Mouse (Mus musculus) brain, embryonic 18.5 days (tissue): ENCODE data around the gene Pabpc4.
"Not testable (repeated sequence)": the region's sequence is repeated elsewhere in the genome, so short reads cannot be mapped to it uniquely, and the experiment has no call there.

Experiments used
- DNase-seq: peaks from one replicate; pipeline ENCODE4 v3.0.0-alpha.2; 2012; ENCODE audit warnings: low read depth, low spot score

Pabpc4 gene

DNA sequence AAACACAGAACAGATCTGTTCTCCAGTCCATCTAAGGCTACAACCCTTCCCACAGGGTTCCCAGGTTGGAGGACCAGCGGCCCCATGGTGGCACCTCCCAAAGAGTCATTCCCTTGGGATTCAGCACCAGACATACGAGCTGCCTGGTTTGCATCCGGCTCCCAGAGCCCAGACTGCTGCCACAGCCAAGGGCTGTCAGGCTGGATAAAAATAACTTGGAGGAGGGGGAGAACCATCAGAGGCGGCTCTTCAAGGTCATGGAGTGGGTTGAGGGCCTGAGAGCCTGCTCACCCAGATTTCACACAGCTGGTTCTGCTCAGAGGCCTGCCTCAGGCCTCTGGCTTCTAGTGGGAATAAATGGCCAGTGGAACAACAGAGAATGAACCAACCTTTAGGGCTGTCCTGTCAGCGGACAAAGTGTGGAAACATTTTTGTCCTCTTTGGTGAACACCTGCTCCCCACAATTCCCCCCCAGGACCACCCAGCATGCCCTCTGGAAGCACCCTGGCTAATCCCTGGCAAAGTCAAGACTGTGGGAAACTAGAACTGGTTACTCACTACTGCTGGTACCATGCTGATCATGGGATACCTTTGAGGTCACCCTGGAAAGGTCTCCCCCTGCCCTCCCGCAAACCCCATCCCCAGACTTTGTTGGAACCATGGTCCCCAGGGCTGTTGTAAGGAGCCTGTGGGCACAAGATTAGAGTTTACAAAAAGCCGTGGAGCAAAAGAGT, 14.8 kb upstream of the Pabpc4 start:
- no peak for DNase-seq

DNA sequence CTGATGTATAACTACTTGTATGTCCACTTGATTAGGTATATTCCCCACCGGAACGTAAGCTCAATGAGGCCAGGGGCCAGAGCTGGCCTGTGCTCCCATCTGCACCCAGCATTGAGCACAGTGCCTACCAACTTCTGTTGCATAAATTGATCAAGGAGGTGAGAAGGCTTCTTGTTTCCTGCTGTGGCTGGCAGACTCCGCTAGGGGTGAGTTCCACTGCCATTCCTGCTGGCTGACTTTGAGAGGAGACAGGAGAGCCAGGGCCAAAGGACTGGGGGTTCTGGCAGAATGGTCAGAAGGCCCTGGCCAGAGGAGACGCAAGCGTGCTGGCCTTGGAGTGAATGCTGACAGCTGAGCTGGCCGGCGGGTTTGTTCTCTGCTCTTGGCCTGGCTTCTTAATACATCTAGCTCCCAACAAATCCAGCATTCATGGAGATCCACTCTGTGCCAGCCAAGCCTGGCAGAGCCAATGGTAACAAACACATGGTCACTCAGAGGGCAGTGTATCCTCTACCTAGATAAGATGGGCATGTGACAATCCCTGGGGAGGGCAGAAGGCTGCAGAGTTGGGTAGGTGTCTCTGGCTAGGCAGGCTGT, 13.1 kb upstream of the Pabpc4 start:
- peak; percentile 26 for DNase-seq

DNA sequence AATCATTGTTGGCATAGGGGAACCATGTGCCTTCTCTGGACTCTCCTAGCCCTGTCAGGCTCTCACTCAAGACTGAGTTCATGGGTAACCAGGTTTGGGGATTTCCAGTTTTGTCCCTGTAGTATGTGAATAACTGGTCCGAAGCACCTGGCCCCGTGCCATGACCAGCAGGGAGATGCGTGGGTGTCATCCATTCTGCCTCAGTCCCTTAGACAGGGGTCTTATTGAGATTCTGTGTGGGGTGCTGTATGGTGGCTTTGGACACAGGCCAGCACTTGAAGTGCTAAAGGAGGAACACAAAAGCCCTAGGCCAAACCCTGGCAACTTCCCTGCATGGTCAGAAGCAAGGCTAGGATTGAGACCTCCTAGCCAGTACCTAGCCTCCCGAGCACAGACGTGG, 9.9 kb upstream of the Pabpc4 start:
- DNase-seq, result no peak

DNA sequence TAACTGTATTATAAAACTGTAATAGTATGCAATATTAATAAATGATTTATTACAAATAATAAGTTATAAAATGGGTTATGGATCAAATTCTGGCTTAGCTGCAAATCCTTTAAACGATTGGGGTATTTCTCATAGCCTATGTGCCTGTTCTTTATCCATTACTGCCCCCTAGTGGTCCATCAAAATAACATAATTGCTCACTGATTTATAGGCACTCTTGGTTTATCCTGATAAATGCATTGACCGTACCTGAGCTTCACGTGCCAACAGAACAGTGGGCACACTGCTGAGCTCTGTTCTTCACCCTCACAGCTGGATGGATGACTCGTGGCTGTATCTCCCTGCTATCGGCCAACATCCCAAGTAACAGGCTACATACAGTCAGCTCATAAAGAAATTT, 7.5 kb upstream of the Pabpc4 start:
- peak; percentile 28 for DNase-seq

DNA sequence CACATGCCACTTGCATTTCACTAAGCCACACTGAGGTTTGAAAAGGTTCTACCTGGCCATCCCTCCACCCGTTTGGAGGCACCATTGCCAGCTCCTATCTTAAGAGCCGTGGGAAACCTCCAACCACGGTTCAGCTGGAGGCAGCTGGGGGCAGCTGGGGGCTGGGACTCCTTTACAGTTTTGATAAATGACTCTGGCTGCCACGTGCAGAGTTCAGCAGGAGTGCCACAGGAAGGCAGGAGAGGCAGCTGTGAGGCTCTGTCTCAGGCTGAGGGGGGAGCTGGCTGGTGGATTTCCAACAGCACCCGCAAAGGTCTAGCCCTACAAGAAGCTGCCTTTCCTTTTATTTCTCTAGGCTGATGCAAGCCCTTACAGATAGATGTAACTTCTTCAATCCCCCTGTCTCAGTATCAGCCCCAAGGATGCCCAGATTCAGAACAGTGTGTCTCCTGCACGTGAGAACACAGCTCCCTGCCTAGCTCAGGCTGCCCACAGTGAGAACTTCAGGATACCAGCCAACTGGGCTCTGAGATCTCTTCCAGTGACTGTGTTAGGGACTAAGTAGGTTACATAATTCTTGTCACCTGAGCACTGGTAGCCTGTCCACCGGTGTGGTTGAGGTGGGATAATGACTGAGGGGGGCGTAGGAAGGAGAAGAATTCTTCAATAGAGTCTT, 1.9 kb upstream of the Pabpc4 start:
- DNase-seq, result no peak

DNA sequence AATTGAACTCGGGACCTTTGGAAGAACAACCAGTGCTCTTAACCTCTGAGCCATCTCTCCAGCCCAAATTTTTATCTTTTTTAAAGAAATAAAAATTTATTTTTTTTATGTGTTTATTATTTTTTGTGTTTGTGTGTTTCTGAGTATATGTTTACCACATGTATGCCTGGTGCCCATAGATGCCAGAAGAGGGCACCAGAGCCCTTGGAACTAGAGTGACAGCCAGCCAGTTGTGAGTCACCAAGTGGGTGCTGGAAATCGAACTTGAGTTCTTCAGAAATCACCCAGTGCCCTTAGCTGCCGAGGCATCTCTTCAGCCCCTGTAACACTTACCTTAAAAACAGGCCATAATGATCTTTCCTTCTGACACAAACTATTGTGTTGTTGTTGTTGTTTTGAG, 8.9 kb downstream of the Pabpc4 start:
- no peak for DNase-seq

DNA sequence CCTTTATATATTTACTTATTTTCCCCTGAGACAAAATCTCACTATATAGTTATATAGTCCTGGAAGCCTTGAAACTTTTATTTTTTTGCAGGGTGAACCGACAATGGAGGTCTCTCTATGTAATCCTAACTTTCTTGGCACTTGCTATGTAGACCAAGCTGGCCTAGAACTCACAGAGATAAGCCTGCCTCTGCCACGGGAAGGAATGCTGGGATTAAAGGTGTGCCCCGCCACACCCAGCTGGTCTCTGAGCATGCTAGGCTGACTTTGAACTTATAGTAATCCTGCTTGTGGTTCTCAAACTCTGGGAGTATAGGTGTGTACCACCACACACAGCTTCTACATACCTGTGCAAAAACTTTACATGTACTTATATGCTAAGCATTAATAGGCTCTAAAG, 18.0 kb downstream of the Pabpc4 start:
- no peak for DNase-seq

DNA sequence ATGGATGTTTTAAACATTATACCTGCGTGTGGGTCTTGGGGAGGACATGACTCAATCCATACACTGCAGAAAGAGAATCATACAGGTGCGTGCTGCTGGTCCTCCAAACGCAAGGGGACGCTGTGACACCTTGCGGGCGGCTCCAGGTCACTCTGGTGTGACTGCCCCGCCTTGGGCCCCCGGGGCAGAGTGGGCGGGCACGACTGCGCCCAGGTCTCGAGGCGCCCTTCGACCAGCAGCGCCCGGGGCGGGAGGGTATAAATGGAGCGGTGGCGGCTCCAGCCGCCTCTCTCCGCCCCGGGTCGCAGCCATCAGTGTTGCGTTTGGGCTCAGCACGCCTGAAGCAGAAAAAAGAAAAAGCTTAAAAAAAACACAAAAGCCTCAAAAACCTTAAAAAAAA, 20.3 kb downstream of the Pabpc4 start:
- peak; percentile 49 for DNase-seq

DNA sequence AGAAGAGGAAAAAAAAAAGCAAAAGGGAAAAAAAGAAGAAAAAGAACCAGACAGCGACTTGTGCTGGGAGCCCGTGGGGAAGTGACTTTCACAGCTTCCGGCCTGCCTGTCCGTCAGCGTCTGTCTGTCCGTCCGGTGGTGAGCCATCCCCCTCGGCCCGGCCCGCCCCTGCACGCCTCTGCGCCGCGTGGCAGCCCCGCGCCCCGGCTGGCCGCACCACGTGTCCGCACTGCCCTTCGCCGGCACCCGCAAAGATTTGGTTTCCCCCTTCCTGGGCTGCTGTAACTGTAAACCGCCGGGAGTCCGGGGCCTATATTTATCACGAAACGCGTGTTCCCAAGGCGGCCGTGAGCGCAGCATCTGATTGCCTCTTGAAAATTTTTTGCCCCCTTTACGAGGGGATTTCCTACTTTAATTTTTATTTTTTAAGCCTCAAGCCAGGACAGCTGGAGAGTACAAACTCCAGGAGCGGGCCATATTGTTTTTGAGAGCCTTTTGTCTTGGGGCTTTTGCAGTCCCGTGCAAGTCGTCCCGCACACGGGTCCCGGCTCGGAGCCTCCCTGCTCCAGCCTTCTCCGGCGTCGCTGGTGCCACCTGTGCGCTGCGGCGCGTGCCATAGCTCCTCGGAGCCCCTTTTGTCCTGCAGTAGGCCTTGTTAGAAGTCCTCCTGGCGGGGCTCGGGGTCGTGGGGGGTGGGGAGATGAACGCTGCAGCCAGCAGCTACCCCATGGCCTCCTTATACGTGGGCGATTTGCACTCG, 20.9 kb downstream of the Pabpc4 start:
- DNase-seq, result not testable (repeated sequence)

DNA sequence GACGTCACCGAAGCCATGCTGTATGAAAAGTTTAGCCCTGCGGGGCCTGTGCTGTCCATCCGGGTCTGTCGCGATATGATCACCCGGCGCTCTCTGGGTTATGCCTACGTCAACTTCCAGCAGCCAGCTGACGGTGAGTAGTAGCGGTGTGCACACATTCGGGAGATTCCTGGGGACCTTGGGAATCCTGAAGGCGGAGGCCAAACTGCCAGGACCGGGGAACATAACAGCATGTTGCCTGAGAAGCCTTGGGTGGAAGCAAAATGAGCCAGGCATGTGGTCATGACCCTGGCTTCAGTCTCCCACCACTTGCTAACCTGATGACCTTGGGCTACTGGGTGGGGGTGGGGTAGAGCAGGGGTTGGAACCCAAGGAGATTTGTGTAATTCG, 21.5 kb downstream of the Pabpc4 start:
- DNase-seq, result not testable (repeated sequence)

DNA sequence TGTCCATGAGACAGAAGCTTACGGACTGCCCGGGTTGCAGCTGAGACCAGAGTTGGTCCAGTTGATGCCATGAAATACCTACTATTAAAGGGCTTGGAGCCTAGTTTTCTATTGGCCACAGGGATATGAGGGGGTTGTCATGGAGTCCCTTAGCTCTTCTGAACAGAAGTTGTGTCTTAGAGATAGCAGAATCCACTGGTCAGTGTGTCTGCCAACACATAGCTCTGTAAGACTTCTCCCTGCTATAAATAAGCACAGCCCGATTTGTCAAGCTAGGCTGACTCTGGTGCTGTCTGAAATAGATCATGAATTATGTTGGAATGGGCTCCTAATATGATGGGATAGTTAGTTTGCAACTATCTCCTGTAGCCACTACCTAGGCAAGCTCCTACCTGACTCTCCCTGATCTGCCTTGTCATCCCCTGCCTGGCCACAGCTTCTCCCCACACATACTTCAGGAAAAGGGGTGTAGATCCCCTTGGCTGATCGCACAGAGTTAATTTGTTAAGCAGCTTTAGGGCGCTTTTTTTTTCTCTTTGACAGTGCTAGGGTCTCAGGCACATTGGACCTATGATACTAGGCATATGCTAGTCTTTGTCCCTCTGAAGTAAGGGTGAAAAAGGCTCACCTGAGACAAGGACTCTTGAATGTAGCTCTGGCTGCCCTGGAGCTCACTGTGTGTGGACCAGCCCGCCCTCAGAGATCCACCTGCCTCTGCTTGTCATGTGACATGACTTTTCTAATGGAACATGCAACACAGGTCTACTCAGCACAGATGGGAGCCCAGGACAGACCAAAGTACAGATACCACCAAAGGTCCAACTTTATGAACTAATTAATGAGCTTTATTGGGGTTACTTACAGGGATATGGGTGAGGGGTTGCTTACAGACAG, 22.8 kb downstream of the Pabpc4 start:
- DNase-seq, result no peak

DNA sequence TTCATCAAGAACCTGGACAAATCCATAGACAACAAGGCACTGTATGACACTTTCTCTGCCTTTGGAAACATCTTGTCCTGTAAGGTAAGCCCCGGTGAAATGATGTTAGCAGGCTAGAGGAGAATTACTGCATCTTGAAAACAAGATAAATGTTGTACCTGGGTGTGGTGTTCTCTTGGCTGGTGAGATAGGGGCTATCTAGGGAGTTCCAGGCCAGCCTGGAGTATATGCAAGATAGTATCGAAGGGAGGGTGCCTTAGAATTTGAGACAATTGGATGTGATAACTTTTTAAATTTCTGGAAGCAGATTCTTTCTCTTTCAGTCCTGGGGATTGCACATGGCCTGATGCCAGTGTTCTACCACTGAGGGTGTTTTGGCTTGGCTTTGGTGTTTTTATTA, 24.6 kb downstream of the Pabpc4 start:
- DNase-seq, result no peak

DNA sequence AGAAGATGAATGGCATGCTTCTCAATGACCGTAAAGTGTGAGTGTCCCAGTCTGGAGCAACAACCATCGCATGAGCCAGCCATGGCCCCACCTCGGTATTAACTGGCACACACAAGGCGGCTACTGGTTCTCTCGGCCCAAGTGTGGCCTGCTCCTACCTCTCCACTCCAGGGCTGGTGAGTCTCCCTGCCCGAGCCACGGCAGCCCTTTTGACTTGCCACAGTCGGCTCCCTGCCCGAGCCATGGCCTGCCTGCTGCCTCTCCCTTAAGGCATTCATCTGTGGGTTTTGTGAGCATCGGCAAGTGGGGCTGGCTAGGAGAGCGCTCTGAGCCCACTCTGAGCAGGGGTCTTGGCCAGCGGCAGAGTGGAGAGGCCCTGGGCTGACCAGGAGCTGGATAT, 26.9 kb downstream of the Pabpc4 start:
- no peak for DNase-seq

DNA sequence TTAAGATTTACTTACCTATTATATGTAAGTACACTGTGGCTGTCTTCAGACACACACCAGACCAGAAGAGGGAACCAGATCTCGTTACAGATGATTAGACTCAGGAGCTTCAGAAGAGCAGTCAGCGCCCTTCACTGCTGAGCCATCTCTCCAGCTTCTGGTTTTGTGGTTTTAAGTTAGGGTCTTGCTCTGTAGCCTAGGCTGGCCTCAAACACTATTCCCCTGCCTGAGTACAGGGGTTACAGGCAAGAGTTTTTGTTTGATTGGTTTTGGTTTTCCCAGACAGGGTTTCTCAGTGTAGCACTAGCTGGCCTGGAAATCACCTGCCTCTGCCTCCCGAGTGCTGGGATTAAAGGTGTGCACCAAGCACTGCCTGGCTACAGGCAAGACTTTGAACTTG, 30.2 kb downstream of the Pabpc4 start:
- DNase-seq, result no peak

DNA sequence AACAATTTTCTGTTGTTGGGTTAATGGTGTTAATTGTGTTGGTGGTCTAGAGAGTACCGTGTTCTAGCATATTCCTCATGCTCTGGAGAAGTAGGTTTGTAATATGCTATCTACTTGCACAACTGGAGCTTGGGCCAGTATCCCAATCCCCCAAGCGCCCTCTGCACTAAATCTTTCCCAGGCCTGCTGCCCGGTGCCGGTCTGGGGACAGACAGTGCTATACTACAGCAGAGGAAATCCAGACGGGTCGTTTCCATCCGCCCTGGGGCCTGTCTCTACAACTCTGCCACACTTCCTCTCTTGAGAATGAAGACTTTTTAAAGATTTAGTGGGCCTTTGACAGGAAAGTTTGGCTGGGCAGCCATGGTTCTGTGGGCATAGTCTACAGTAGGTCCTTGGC, 30.8 kb downstream of the Pabpc4 start:
- DNase-seq, result no peak

DNA sequence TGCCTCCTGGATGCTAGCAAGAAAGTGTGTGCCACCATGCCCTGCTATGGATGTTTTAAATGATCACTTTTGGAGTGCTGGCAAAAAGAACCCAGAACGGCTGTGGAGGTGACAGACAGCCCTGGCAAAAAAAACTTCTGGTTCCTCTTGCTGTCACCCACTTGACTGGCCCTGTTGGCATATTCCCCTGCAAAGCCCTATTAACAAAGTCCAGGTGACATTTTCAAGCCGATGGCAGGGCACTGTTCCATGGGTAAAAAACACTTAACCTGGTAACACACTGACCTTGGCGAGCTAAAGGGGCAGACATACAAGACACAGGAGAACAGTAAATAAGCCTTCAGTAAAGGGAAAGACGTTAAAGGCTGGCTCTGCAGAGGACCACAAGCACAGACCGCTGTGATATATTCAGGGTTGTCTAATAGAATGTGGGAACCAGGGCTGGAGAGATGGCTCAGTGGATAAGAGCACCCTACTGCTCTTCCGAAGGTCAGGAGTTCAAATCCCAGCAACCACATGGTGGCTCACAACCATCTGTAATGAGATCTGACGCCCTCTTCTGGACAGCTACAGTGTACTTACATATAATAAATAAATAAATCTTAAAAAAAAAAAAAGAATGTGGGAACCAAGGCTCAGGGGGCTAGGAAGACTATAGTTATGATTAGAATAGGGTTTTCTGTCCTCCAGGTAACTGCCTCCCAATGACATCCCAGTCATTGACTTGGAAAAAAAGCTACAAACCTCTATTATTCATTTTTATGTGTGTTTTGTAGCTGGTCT, 31.7 kb downstream of the Pabpc4 start:
- no peak for DNase-seq

DNA sequence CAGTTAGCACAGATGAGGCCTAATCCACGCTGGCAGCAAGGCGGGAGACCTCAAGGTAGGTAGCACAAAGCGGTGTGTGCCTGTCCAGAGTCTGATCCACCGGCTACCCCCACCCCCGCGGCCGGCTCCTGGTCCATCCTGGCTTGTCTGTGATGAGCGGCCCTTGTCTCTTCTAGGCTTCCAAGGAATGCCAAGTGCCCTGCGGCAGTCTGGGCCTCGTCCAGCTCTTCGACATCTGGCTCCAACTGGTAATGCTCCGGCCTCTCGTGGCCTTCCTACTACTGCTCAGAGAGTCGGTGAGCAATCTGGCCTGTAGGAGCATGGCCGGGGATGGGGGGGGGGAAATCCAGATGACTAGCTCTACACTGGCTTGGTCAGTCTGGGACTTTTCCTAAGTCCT, 32.9 kb downstream of the Pabpc4 start:
- not testable (repeated sequence) for DNase-seq

DNA sequence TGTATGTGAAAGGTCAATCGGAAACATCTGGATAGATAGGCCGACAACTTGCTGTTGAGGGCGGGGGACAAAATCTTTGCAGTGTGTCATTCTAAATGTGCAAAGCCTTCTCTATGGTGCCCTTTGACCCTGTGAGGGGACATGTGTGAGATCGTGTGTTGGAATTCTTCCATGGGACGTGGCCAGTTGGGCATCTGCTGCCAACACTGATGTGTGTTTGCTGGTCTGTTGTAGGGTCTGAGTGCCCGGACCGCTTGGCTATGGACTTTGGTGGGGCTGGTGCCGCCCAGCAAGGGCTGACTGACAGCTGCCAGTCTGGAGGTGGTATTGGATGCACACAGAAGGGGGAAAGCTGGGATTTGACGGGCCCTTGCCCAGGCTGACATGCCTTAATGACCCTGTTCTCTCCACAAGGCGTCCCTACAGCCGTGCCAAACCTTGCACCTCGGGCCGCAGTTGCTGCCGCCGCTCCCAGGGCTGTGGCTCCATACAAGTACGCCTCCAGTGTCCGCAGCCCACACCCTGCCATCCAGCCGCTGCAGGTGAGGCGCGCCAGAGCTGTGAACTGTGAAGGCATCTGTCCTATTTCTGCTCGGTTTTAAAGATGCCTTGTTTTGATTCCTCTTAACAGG, 33.5 kb downstream of the Pabpc4 start:
- DNase-seq, result no peak

DNA sequence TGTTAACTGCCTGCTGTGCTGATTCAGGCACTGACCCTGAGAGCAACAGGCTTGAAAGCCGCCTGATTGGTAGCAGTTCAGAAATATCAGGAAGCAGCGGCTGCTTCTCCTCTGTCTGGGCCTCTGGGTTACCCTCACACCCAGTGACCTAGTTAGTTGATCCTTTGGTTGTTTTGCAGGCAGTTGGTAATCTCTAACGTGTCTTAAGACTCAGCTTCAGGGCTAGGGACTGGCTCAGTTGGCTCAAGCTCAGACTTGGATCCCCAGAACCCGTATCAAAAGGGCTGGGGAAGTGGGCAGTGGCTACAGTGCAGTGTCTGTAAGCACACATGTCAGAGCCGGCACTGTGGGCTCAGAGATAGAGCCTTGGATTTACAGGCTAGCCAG, 34.0 kb downstream of the Pabpc4 start:
- no peak for DNase-seq
